Mouse (Mus musculus): ENCODE results near the gene Spag6l.
"Not testable (repeated sequence)": the region's sequence is repeated elsewhere in the genome, so short reads cannot be mapped to it uniquely, and the experiment has no call there.

Gene Spag6l

GRCm38 (mm10) chr16:16828757-16829615, at the start of gene Spag6l:
Spag6l (minus strand) TSS chr16:16829456.
- DNase-seq (ENCODE audit: low read depth, low spot score), result peak; percentile 79

- DNase-seq (ENCODE audit: low read depth, low spot score), result no peak
Measured at GRCm38 (mm10) chr16:16879025-16879424, 49.8 kb upstream of the Spag6l start.

DNA sequence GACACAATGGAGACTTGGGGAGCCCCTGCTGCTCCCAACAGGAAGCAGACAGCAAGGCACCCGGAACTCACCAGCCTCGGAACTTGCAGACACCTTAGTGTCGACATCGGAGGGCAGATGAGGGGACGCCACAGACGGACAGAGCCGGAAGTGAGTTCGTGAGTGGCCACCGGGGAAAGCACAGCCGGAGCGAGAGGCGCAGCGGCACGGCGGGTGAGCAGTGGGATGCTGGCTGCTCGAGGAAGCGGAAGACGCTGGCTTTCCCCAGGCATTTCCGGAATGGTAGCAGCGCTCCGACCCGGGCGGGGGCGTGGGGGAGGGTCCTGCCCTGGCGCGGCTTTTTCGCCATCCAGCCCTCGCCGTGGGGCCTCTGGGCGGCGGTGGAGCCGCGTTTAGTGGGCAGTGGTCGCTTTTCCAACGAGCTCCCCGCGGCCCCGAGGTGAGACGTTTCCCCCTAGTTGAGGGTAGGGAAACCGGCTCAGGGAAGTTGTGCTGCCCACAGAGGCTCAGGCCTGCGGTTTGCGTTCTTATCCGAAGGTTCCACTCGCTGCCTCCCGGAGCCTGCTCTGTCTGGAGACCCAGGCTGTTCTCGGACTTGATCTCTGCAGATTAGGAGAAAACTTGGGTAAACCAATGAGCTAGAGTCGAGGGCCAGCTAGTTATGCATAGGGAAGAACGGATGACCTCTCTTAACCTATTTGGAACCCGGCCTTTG, 41.5 kb upstream of the Spag6l start, which contains the start of the genes Top3b and Vpreb1:
Gene Top3b (plus strand): TSS at position 120 of the 715 bp plus-strand sequence.
Gene Vpreb1 (minus strand): TSS at position 227 of the 715 bp plus-strand sequence.
- peak; percentile 96 for DNase-seq (ENCODE audit: low read depth, low spot score)

DNA sequence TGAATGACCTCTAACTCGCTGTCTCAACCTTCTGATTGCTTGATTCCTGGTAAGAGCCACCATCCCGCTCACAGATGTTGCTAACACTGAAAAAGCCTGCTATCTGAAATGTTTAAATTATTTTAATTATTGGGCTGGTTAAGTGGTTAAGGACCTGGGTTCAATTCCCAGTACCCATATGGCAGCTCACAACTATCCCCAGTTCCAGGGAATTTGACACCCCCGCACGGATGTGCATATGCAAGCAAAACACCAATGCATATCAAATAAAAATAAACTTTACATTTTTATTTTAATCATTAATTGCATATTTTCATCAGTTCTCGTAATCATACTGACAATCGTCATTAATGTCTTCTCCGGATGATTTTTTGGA, 41.0 kb upstream of the Spag6l start:
- peak; percentile 2 for DNase-seq (ENCODE audit: low read depth, low spot score)

DNA sequence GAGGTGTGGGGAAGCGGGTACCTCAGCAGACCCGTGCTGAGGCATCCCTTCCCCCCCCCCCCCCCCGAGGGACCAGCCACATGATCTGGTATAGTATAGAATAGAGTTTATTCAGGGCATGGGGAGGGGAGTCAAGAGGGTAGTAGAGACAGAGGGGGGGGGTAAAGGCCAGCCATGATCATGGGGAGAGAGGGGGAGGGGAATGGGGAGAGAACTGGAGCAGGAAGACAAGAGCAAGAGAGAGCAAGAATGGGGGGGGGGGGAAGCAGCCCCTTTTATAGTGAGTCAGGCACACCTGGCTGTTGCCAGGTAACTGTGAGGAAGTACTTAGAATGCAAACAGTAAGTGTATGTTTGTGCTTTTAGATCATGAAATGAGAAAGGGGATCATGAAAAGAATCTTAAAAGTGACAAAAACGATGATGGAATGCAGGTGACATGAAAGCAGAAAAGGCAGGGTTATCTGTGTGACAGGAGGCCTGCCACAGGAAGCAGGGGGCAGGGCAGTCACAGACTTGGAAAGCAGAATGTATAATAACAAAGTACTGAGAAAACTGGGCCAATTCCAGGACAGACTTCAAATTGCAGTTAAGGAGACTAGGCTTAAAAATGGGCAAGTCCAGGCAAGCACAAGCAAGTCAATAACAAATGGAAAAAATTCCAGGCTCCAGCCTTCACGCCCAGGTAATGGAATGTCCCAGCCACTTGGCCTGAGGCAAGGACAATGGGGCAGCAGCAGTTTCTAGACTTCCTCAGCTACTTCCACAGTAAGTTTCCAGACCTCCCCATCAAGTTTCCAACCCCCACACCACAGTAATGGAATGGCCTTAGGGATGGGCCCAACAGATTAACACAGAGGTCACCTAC, 36.7 kb upstream of the Spag6l start:
- peak; percentile 41 for DNase-seq (ENCODE audit: low read depth, low spot score)

- no peak for DNase-seq (ENCODE audit: low read depth, low spot score)
Measured at GRCm38 (mm10) chr16:16865217-16865616, 36.0 kb upstream of the Spag6l start.

GRCm38 (mm10) chr16:16863978-16864377, 34.7 kb upstream of the Spag6l start, which contains the start of gene Igll1:
Igll1 (minus strand) TSS chr16:16863985.
- DNase-seq (ENCODE audit: low read depth, low spot score), result no peak

GRCm38 (mm10) chr16:16862288-16862687, 33.0 kb upstream of the Spag6l start:
- DNase-seq (ENCODE audit: low read depth, low spot score), result no peak

- no peak for DNase-seq (ENCODE audit: low read depth, low spot score)
Measured at GRCm38 (mm10) chr16:16856731-16857476, 27.6 kb upstream of the Spag6l start.

GRCm38 (mm10) chr16:16856054-16856453, 26.8 kb upstream of the Spag6l start:
- DNase-seq (ENCODE audit: low read depth, low spot score), result not testable (repeated sequence)

DNA sequence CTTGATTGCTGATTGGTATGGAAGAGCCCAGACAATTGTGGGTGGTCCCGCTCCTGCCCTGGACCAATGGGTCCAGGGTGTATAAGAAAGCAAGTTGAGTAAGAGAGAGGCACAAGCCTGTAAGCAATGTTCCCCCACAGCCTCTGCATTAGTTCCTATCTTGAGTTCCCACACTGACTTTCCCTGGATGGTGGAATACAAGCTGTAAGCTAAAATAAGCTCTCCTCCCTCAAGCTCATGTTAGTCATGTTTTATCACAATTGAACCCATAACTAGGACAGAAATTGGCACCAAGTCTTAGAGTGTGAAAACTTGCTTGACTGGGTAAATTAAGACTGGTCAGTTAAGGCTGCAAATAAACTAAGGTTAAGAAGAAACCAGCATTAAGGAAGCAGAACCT, 26.3 kb upstream of the Spag6l start:
- DNase-seq (ENCODE audit: low read depth, low spot score), result no peak

GRCm38 (mm10) chr16:16854836-16855235, 25.6 kb upstream of the Spag6l start:
- DNase-seq (ENCODE audit: low read depth, low spot score), result peak; percentile 46

DNA sequence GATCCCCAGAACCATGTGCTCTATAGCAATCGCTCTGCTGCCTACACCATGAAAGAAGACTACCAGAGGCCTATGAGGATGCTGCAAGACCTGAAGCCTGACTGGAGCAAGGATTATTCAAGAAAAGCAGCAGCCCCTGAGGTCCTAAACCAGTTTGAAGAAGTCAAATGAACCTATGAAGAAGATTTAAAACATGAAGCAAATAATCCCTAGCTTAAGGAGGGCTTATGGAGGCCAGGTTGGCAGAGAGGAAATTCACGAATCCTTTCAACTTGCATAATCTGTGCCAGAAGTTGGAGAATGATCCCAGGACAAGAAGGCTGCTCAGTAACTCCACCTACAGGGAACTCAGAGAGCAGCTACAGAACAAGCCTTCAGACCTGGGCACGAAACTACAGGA, 23.2 kb upstream of the Spag6l start:
- DNase-seq (ENCODE audit: low read depth, low spot score), result no peak

DNA sequence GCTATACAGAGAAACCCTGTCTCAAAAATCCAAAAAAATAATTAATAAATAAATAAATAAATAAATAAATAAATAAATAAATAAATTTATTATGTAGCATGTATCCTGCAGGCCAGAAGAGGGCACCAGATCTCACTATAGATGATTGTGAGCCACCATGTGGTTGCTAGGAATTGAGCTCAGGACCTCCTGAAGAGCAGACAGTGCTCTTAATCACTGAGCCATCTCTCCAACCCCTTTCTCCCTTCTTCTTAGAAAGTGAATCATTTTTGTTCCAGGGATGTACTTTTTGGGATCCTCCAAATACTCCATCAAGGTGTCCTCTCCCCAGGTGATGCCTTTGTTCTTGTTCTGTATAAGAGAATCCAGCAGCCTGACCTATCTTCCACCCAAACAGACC, 19.9 kb upstream of the Spag6l start:
- DNase-seq (ENCODE audit: low read depth, low spot score), result no peak

- no peak for DNase-seq (ENCODE audit: low read depth, low spot score)
Measured at GRCm38 (mm10) chr16:16829671-16830070, 415 bp upstream of the Spag6l start.

- no peak for DNase-seq (ENCODE audit: low read depth, low spot score)
Measured at GRCm38 (mm10) chr16:16826223-16826622, 3.0 kb downstream of the Spag6l start.

DNA sequence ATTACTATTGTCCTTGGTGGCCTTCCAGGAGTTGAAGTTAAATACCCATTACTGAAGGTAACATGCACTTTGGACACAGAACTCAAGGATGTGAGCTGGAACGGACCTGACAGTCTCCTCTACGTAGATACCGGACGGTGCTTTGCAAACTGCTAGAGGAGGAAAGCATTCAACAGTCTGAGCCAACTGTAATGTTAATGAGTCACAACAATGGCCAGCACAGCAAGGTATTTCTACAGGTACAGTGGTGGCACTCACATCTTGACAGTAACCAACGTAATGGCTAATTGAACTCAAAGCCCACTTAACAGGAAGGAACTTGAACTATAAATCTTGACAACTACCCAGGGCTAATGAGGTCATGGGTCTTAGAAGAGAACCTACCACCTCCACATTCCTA, 3.8 kb downstream of the Spag6l start:
- no peak for DNase-seq (ENCODE audit: low read depth, low spot score)

- no peak for DNase-seq (ENCODE audit: low read depth, low spot score)
Measured at GRCm38 (mm10) chr16:16806325-16806724, 22.9 kb downstream of the Spag6l start.
